Mouse (Mus musculus): ENCODE results near the gene Pold2.

DNA sequence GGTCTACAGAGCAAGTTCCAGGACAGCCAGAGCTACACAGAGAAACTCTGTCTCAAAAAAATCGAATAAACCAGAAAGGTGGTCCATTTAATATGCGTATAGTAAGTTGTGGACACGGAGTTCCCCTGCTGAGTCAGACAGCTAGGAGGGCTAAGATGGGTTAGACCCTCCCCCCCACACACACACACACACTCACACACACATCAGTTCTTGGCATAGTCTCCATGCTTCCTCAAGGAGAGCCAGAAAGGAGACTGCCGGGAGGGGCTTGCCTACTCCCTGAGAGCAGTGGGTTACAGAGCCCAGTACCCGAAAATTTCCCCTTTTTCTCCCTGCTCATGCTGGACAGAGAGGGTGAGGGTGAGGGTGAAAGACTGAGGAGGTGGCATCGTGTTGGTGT, 17.5 kb downstream of the Pold2 start:
- TF ChIP-seq CTCF (IDR thresholded peaks at IDR 0.05 in 2 of 3, conservative IDR thresholded peaks at IDR 0.05 in 1 of 3; ENCODE audit: control insufficient read depth in 1 of 3, insufficient read depth in 1 of 3, low read depth in 2 of 3, low read length in 3 of 3, poor library complexity in 1 of 3, severe bottlenecking in 1 of 3) = no peak
- TF ChIP-seq MEF2A (IDR thresholded peaks at IDR 0.05; ENCODE audit: extremely low read depth, insufficient replicate concordance, low read depth, low read length, poor library complexity, severe bottlenecking) = no peak
- TF ChIP-seq NELFE (IDR thresholded peaks at IDR 0.05; ENCODE audit: low read depth, low read length) = no peak
- no peak for TF ChIP-seq SIN3A (IDR thresholded peaks at IDR 0.05; ENCODE audit: low read length)

Data from MEL (cell line).